Mouse (Mus musculus) intestine, postnatal 0 days (tissue): ENCODE measurements at regions not wholly inside any gene's neighbourhood (a gene's known extent, or its start where the extent isn't known, plus 50 kb on each side); places are given as distances from the start of the nearest gene placed in this dataset.
"Not testable (repeated sequence)": the region's sequence is repeated elsewhere in the genome, so short reads cannot be mapped to it uniquely, and the experiment has no call there.

Experiments used
- ATAC-seq: fragments of 200-750 bp; cut with Nextera tagmentation; 2 replicates; pipeline ENCODE4 v1.8.0; 2017; ENCODE audit warnings: mild to moderate bottlenecking, moderate TSS enrichment, moderate library complexity
- H3K27ac ChIP-seq: fragments of 300-500 bp; sonication (generic); 2 replicates; pipeline ENCODE4 v1.5.1; 2014; ENCODE audit warnings: mild to moderate bottlenecking, low read depth, low read length, moderate library complexity
- H3K27me3 ChIP-seq: fragments of 300-500 bp; sonication (generic); replicated peaks from 2 replicates; pipeline ENCODE4 v1.6.1; 2014; ENCODE audit warnings: low read length, mixed read lengths; ENCODE audit not compliant: control insufficient read depth, insufficient read depth
- H3K36me3 ChIP-seq: fragments of 300-500 bp; sonication (generic); 2 replicates; pipeline ENCODE4 v1.6.1; 2014; ENCODE audit warnings: mild to moderate bottlenecking, moderate library complexity; ENCODE audit not compliant: control insufficient read depth, insufficient read depth
- H3K4me1 ChIP-seq: fragments of 300-500 bp; sonication (generic); replicated peaks from 2 replicates; pipeline ENCODE4 v1.6.1; 2014; ENCODE audit warnings: antibody characterized with exemption, low read length, mixed read lengths; ENCODE audit not compliant: control insufficient read depth, insufficient read depth
- H3K4me2 ChIP-seq: fragments of 300-500 bp; sonication (generic); replicated peaks from 2 replicates; pipeline ENCODE4 v1.6.1; 2014; ENCODE audit warnings: low read depth, mild to moderate bottlenecking, moderate library complexity
- H3K4me3 ChIP-seq: fragments of 300-500 bp; sonication (generic); 2 replicates; pipeline ENCODE4 v1.5.1; 2014; ENCODE audit warnings: low read depth, low read length
- H3K9ac ChIP-seq: fragments of 300-500 bp; sonication (generic); 2 replicates; pipeline ENCODE4 v1.6.1; 2014; ENCODE audit warnings: mild to moderate bottlenecking, low read depth, low read length
- H3K9me3 ChIP-seq: fragments of 300-500 bp; sonication (generic); 2 replicates; pipeline ENCODE4 v1.6.1; 2016; ENCODE audit warnings: mixed run types; ENCODE audit not compliant: control insufficient read depth
- CTCF ChIP-seq: sonication (generic); IDR thresholded peaks from 2 replicates; pipeline ENCODE4 v1.5.1; 2016; ENCODE audit warnings: low read depth, mild to moderate bottlenecking, control low read depth, antibody characterized with exemption, moderate library complexity
- WGBS: fragments of 180-500 bp; shearing (Covaris S2); extraction: QIAGEN DNeasy Blood & Tissue Kit; methylation state at CpG from one replicate; pipeline ENCODE4 v1.1.7; 2014; 5-methylcytosine and 5-hydroxymethylcytosine counted together

- Histone ChIP-seq H3K4me2 (no peak overlapping the region), H3K27me3 (no peaks in the 10 kb centered on the region), H3K9me3 (no peaks in the 10 kb centered on the region), H3K4me3 (no peak overlapping the region), H3K36me3 (no peaks in the 10 kb centered on the region), H3K9ac (no peak overlapping the region), H3K4me1 (no peaks in the 10 kb centered on the region), H3K27ac (no peak overlapping the region)
- ATAC-seq: no peak
- TF ChIP-seq CTCF: no peak
- WGBS: 96% methylated on average over 1 of the region's 1 CpGs
Measured at GRCm38 (mm10) chr10:46629876-46630275, 1052.2 kb downstream of the Hace1 start.

- Histone ChIP-seq H3K36me3 (no peaks in the 10 kb centered on the region), H3K27me3 (no peaks in the 10 kb centered on the region), H3K4me2 (no peak overlapping the region), H3K4me3 (no peak overlapping the region), H3K9me3 (no peaks in the 10 kb centered on the region), H3K9ac (no peak overlapping the region), H3K4me1 (no peaks in the 10 kb centered on the region), H3K27ac (no peak overlapping the region)
- no peak for TF ChIP-seq CTCF
- no peak for ATAC-seq
Measured at GRCm38 (mm10) chr10:46663041-46663440, 1085.4 kb downstream of the Hace1 start.

- not testable (repeated sequence) for H3K9ac ChIP-seq, H3K36me3 ChIP-seq, ATAC-seq, H3K9me3 ChIP-seq, H3K4me1 ChIP-seq, H3K27ac ChIP-seq, H3K4me3 ChIP-seq, H3K4me2 ChIP-seq, H3K27me3 ChIP-seq
- WGBS: 93% methylated on average over 1 of the region's 1 CpGs
Measured at GRCm38 (mm10) chr10:46689823-46690372, 1112.3 kb downstream of the Hace1 start.

GRCm38 (mm10) chr10:46692661-46693060 lies 1115.0 kb downstream of the Hace1 start:
- no peak overlapping the region for H3K4me3 ChIP-seq
- 75% methylated on average over 3 of the region's 3 CpGs for WGBS
- no peaks in the 10 kb centered on the region for H3K27me3 ChIP-seq
- no peak overlapping the region for H3K9ac ChIP-seq
- H3K27ac ChIP-seq: no peak overlapping the region
- no peak for ATAC-seq
- no peak overlapping the region for H3K4me2 ChIP-seq
- H3K4me1 ChIP-seq: no peaks in the 10 kb centered on the region
- no peak for TF ChIP-seq CTCF
- H3K9me3 ChIP-seq: no peaks in the 10 kb centered on the region
- no peaks in the 10 kb centered on the region for H3K36me3 ChIP-seq

GRCm38 (mm10) chr10:46697363-46698246 lies 1120.0 kb downstream of the Hace1 start:
- ATAC-seq: no peak

GRCm38 (mm10) chr10:46701221-46701620 lies 1123.6 kb downstream of the Hace1 start:
- Histone ChIP-seq H3K4me3 (no peak overlapping the region), H3K27ac (no peak overlapping the region), H3K9me3 (no peaks in the 10 kb centered on the region), H3K27me3 (no peaks in the 10 kb centered on the region), H3K36me3 (no peaks in the 10 kb centered on the region), H3K4me1 (no peaks in the 10 kb centered on the region), H3K4me2 (no peak overlapping the region), H3K9ac (no peak overlapping the region)
- no peak for ATAC-seq
- 74% methylated on average over 4 of the region's 4 CpGs for whole genome bisulfite sequencing
- TF ChIP-seq CTCF: no peak

More at GRCm38 (mm10) chr10:46697363-46698246, 1120.0 kb downstream of the Hace1 start:
- Histone ChIP-seq H3K27me3 (no peaks in the 10 kb centered on the region), H3K36me3 (no peaks in the 10 kb centered on the region), H3K4me1 (no peaks in the 10 kb centered on the region), H3K27ac (no peak overlapping the region), H3K9me3 (no peaks in the 10 kb centered on the region), H3K4me2 (no peak overlapping the region), H3K9ac (no peak overlapping the region), H3K4me3 (no peak overlapping the region)
- WGBS: 55% methylated on average over 2 of the region's 2 CpGs
- TF ChIP-seq CTCF: peak; percentile 45

GRCm38 (mm10) chr10:46708022-46708421 lies 1130.4 kb downstream of the Hace1 start:
- not testable (repeated sequence) for H3K27ac ChIP-seq, H3K4me3 ChIP-seq, H3K9me3 ChIP-seq, H3K36me3 ChIP-seq, H3K9ac ChIP-seq, H3K4me1 ChIP-seq, ATAC-seq, H3K4me2 ChIP-seq, H3K27me3 ChIP-seq
